Mouse (Mus musculus) layer of hippocampus, postnatal 25 days (tissue): Measurements from ENCODE around the gene Thsd4. TPM values are rescaled to one million over a fixed set of nuclear protein-coding genes. Genes with fewer than 3 reads are reported as not detected.
A peak's percentile ranks its signal among the peaks of the same experiment; 100 is the strongest.

Source experiments
- DNase-seq, 2 experiments: peaks; one replicate each; pipeline ENCODE4 v3.0.0; 2022; ENCODE audit warnings: mixed read lengths in 2 of 2, low spot score in 1 of 2; ENCODE audit errors: extremely low spot score in 1 of 2
- total RNA-seq, 2 experiments: library from RNA; stranded (reverse); gene quantifications; 2 replicates each; pipeline ENCODE4 v1.2.3; 2021

Gene Thsd4
- total RNA-seq, 2 experiments from 2014 or later, result 23.5 to 24.6 TPM

DNA sequence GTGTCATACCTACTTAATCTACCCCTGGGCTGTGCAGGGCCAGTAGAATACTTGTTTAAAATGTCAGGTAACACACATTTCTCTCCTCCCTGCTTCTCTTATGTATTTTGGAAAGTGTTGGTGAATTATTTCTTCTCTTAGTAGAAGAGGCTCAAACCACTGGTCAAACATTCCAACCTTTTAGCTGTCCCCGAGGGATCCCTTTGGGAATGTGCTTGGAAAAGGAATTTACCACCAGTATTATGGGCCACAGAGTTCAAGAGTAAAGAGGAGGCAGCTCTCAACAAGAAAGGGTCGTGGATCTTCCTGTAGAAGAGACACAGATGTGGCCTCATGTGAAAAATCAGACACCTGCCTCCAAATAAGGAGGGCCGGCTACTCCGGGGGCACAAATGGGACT is 292.4 kb downstream of the Thsd4 start:
- no peak for DNase-seq

DNA sequence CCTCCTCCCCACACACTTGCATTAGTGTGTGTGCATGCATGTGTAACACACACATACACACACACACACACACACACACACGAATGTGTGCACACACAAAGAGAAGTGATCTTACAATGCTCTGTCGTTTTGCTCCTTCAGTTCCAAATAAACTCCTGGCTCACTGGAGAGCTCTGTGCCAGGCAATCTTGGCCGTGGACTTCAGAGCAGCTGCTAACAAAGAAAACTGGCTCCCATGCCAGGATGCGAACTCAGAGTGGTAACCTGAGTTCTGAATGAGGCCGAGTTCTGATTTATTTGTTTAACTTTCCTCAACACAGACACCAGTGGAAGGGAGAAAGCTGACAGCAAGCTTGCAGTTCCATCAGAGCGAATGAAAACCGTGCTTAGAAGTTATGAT is 294.1 kb downstream of the Thsd4 start:
- no peak for DNase-seq

DNA sequence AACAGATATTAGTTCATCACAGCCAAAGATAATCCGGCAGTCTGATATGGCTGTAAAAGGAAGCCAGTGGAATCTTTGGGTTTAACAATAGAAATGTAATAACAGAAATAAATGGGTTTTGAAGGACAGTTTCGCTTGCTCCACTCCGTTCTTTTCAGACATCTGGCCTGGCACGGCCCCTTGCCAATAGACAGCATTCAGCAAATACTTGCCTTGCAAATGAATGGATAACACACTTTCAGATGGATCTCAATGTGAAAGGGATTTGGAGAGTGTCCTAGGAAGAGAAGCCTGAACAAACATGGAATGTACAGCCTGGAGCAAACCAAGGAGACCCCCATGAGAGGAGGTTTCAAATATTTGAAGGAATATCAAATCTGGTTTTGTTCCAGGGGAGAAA is 295.2 kb downstream of the Thsd4 start:
- DNase-seq, result peak in 1 of 2 experiments; percentile 37

GRCm38 (mm10) chr9:60226155-60226554 is 295.7 kb downstream of the Thsd4 start:
- peak in 1 of 2 experiments; percentile 24 for DNase-seq

- no peak for DNase-seq
These were observed 296.4 kb downstream of the Thsd4 start for GRCm38 (mm10) chr9:60225453-60225852.

DNA sequence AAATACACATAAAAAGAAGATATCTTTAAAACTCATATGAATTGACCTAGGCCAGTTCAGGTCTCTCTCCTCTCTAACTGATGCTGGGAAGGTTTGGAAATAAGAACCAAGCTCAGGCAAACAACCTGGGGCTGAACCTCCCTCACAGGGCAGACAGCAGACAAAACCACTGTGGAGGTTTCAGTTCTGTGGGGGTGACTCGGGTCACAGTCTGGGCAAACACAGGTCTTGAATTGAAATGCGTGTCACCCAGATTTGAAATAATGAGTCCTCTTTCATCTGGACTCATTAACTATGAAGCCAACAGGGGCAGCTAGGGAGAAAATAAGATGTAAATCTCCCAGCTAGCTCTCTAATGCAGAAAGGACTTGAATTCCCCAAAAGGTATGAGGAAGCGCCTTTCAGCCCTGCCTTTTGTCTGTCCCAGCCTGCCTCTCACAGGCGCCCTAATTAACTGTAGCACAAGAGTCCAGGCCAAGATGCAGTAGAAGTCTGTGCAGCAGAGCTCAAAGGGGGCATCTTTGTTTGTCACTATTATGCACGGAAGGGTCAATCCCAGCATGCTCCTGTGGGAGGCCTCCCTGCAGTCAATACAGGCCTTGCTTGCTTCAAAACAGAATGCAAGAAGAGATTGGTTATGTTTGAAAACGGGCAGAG is 297.7 kb downstream of the Thsd4 start:
- no peak for DNase-seq

- no peak for DNase-seq
These were observed 301.4 kb downstream of the Thsd4 start for GRCm38 (mm10) chr9:60220431-60220830.

DNA sequence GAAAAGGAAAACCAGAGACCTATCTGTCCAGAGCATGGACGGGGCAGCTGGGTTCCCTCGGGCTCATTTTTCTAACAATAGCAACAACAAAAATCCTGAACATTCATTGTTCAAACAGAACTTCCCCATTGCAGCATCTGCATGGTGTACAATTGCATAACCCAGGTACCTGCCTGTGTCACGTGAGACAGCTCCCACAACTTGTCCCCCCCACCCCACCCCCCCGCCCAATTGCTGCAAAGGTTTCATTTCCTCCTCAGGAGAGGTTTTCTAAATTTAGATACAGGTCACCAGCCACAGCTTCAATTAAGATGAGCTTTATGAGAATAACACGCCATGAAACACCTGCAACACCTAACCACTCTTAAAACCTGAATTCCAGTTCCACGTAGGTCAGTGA is 303.4 kb downstream of the Thsd4 start:
- no peak for DNase-seq

DNA sequence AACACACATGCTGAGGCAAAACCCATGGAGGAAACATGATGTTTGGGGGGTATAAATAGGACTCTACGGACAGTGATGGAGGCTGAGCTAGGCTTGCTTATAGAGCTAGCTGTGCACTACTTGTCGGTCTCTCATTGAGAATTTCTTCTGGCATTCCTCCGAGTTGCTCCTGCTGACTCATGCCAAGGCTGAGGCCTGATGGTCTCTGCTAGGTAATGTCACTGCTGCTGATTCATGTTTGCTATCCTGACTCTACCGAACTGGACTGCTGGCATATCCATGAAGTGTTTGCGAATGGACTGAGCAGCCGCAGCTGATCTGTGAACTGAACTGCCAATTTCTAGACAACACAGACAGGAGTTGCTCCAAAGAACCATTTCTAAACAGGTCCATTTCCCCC is 305.8 kb downstream of the Thsd4 start:
- no peak for DNase-seq

DNA sequence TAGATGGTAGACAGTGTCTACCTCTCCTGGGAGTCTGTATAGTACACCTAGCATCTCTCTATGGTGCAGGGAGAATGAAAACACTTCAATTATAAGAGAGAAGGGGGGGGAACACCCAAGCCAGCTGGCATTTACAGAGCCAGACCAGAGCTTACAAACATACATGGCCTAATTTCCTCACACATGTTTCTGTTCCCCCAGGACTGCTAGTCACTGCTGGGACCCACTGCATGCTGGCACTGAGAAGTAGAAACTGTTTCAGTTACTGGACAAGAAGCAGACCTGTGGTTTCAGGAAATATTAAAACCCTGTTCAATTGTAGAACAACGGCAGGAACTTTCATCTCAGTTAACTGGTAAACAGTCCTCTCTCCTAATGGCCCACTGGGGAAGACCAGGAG is 308.7 kb downstream of the Thsd4 start:
- DNase-seq, result no peak

DNA sequence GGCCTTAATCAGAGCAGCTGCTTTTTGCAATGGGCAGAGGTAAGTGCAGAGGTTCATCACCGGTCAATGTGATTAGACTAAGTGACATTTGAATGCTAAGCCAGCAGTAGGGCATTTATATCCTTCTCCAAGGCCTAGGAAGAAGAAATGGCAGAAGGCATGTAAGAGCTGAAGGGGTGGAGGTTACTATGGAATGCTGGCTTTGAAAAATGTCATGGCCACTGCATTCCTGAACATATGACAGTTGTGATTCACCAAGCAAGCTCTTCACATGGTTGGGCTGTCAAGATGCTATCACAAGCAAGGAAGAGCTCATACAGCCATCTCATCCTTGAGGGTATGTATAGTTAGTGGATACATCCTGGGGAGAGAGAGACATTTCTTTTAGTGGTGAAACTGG is 313.0 kb downstream of the Thsd4 start:
- DNase-seq, result no peak

GRCm38 (mm10) chr9:60203141-60203540 is 318.7 kb downstream of the Thsd4 start:
- no peak for DNase-seq

DNA sequence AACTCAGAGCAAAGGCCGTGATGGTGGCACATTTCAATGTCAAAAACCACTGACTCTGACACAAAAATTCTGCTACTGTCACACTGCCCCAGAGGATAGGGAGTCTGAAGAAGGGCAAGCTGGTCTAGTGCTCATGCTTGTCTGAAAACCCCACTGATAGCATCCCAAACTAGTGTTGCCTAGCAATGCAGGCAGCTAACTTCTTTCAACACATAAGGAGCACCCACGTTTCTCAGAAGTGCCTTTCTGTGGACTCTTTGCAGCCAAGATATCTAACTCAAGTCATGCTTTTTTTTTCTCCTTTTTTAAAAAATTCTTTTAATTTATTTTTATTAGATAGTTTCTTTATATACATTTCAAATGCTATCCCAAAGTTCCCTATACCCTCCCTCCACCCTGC is 321.4 kb downstream of the Thsd4 start:
- DNase-seq, result no peak

DNA sequence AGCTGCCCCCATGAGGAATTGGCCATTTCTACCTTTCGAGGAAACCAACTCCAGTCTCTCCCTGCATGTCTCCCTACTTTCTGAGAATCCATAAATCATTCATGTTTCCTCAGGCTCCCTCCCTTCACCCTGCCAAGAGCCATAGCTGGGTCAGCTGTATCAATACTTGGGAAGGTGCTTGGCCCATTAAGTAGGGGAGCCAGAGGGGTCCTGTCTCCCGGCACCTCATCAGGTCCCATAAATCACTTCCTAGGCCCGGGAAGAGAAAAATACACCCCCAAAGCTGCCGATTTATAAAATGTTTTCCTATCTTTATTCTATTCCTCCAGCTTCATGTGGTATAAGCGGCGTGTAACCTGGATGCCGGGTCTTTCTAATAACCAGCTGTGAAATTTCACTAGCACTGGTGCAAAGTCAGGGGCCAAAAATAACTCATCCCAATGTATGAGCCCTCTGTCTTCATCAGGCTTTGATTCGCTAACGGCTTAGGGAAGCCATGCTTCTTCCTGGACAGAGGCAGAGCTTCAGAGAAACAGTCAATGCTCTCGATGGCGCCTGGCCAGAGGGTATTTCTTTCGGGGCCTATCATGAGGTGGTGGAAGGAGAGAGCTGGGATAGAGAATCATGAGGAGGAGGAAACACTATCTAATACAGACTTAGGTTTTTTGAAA is 323.2 kb downstream of the Thsd4 start:
- no peak for DNase-seq

DNA sequence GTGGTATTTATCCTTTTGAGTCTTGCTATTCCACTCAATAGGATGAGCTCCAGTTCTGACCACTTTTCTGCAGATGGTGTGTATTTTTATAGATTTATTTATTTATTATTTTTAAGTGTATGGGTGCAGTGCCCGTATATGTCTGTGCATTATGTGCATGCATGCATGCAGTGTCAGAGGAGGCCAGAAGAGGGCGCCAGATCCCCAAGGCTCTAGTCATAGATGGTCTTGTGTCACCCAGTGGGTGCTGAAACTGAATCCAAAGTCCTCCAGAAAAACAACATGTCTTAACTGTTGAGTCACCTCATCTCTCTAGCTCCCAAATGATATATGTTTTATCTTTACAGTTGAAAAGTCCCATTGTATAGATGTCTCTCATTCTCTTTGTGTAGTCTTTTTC is 326.3 kb downstream of the Thsd4 start:
- peak in 1 of 2 experiments; percentile 25 for DNase-seq

- no peak for DNase-seq
These were observed 326.9 kb downstream of the Thsd4 start for GRCm38 (mm10) chr9:60194905-60195304.

- no peak for DNase-seq
These were observed 329.5 kb downstream of the Thsd4 start for GRCm38 (mm10) chr9:60192321-60192720.

DNA sequence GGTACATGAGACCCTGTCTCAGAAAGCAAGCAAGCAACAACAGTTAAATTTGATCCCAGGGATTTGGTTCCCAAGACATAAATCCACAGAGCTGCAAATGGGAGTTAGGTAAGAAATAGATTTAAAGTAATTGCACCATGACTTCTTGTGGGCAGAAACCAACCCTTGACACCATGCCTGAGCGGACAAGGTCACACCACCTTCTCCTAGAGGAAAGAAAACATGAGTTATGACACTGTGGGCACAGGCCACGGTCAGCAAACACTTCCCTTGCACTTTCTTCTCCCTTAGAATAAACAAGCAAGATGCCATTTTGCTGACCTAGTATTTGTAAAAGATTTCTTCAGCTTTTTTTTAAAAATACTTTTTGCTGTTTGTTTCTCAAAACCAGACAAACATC is 334.4 kb downstream of the Thsd4 start:
- DNase-seq, result no peak

GRCm38 (mm10) chr9:60186948-60187347 is 334.9 kb downstream of the Thsd4 start:
- no peak for DNase-seq

- DNase-seq, result no peak
These were observed 337.8 kb downstream of the Thsd4 start for GRCm38 (mm10) chr9:60184083-60184482.

DNA sequence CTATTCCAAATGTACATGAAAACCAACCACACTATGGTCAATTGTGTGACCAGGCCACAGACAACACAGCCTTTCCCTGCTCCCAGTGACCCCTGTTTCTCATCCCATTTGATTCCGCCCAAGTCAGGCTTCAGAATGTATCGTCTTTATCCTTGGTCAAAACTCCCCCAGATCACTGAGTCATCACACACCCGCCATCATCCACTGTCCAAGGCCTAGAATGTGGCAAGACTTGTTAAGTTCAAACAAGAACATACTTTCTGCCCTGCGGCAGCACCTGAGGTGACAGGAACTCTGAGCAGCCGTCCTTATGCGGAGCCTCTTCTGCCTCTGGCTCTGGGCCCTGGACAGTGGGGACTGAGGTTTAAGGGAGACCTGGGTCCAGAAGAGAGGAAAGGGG is 339.5 kb downstream of the Thsd4 start:
- no peak for DNase-seq

DNA sequence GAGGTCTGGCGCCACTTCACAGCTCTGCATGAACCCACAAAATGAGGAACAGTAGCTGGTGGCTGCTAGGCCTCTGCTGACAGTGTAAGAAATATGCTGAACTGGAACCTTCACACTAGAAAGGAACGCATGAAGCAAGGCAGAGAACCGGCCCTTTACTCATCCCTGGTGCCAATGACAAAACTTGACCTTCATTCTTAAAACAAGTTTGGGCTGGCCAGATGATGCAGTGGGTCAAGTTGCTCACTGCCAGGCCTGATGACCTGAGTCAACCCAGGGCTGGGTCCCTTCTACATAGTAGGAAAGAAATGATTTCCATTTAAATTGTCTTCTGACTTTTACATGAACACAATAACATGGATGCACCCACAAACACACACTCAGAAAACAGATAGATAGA is 340.9 kb downstream of the Thsd4 start:
- no peak for DNase-seq
